Mouse (Mus musculus) activated CD4-positive, CD25-positive, alpha-beta regulatory T cell, adult 4 months (primary cell): ENCODE results near the gene 9530053A07Rik. TPM values are rescaled to one million over a fixed set of nuclear protein-coding genes. Genes with fewer than 3 reads are reported as not detected.
"Not testable (repeated sequence)": the region's sequence is repeated elsewhere in the genome, so short reads cannot be mapped to it uniquely, and the experiment has no call there.

ENCODE experiments used
- ATAC-seq: one replicate; pipeline ENCODE4 v1.8.0; 2017
- polyA plus RNA-seq, 2 experiments: library from polyadenylated mRNA; unstranded; fragments of 100-300 nt; shearing (Covaris generic); gene quantifications; one replicate each; pipeline ENCODE4 v1.2.1; 2017

9530053A07Rik gene
- not detected for polyA plus RNA-seq

GRCm38 (mm10) chr7:28129166-28129565 is at the start of gene 9530053A07Rik:
Gene 9530053A07Rik, plus strand, starts transcription at chr7:28129466.
- ATAC-seq = no peak

- no peak for ATAC-seq
Measured at GRCm38 (mm10) chr7:28084215-28084614, 45.1 kb upstream of the 9530053A07Rik start.

- no peak for ATAC-seq
Measured at GRCm38 (mm10) chr7:28086236-28086635, 43.0 kb upstream of the 9530053A07Rik start.

- ATAC-seq = no peak
Measured at GRCm38 (mm10) chr7:28093541-28093940, 35.7 kb upstream of the 9530053A07Rik start.

- no peak for ATAC-seq
Measured at GRCm38 (mm10) chr7:28099101-28099500, 30.2 kb upstream of the 9530053A07Rik start.

- ATAC-seq = no peak
Measured at GRCm38 (mm10) chr7:28100596-28101590, 28.4 kb upstream of the 9530053A07Rik start.

GRCm38 (mm10) chr7:28102936-28103335 is 26.3 kb upstream of the 9530053A07Rik start:
- not testable (repeated sequence) for ATAC-seq

- ATAC-seq = no peak
Measured at GRCm38 (mm10) chr7:28104670-28105069, 24.6 kb upstream of the 9530053A07Rik start.

- no peak for ATAC-seq
Measured at GRCm38 (mm10) chr7:28106241-28106640, 23.0 kb upstream of the 9530053A07Rik start.

GRCm38 (mm10) chr7:28114648-28115047 is 14.6 kb upstream of the 9530053A07Rik start:
- ATAC-seq = no peak

GRCm38 (mm10) chr7:28137613-28138012 is 8.3 kb downstream of the 9530053A07Rik start:
- no peak for ATAC-seq

GRCm38 (mm10) chr7:28148263-28148662 is 19.0 kb downstream of the 9530053A07Rik start:
- ATAC-seq = no peak

- no peak for ATAC-seq
Measured at GRCm38 (mm10) chr7:28149841-28150240, 20.6 kb downstream of the 9530053A07Rik start.

- ATAC-seq = no peak
Measured at GRCm38 (mm10) chr7:28151584-28152221, 22.4 kb downstream of the 9530053A07Rik start.

- not testable (repeated sequence) for ATAC-seq
Measured at GRCm38 (mm10) chr7:28153595-28153994, 24.3 kb downstream of the 9530053A07Rik start.

GRCm38 (mm10) chr7:28159292-28159691 is 30.0 kb downstream of the 9530053A07Rik start:
- ATAC-seq = no peak

- ATAC-seq = no peak
Measured at GRCm38 (mm10) chr7:28159893-28160292, 30.6 kb downstream of the 9530053A07Rik start.

- ATAC-seq = no peak
Measured at GRCm38 (mm10) chr7:28161163-28161749, 32.0 kb downstream of the 9530053A07Rik start.

GRCm38 (mm10) chr7:28165406-28165805 is 36.1 kb downstream of the 9530053A07Rik start:
- no peak for ATAC-seq

- ATAC-seq = peak; percentile 38
Measured at GRCm38 (mm10) chr7:28168320-28169115, 39.3 kb downstream of the 9530053A07Rik start.

GRCm38 (mm10) chr7:28169489-28170422 is 40.5 kb downstream of the 9530053A07Rik start, which contains the start of gene Fbl:
Gene Fbl, plus strand, starts transcription at chr7:28169710.
- peak; percentile 84 for ATAC-seq
